Mouse (Mus musculus): Measurements from ENCODE around the gene Abcc3.

- TF ChIP-seq CTCF (IDR thresholded peaks at IDR 0.05; ENCODE audit: borderline replicate concordance, insufficient read depth, low read length) (no peak), POLR2A (IDR thresholded peaks at IDR 0.05; ENCODE audit: low read depth, low read length) (no peak)
Measured at GRCm38 (mm10) chr11:94387756-94388155, 5.0 kb downstream of the Abcc3 start.

Data from embryonic fibroblast, embryonic 13.5 days (primary cell).